Mouse (Mus musculus) testis, adult 2 months (tissue): Measurements from ENCODE around the gene H3f3b.

Source experiments
- CTCF ChIP-seq: fragments of 200-500 bp; IDR thresholded peaks from 2 replicates; pipeline ENCODE4 v1.5.1; 2012; ENCODE audit warnings: low read depth, mild to moderate bottlenecking, inconsistent platforms, low read length, moderate library complexity; ENCODE audit not compliant: control insufficient read depth, insufficient read depth, insufficient replicate concordance
- POLR2A ChIP-seq: fragments of 200-500 bp; IDR thresholded peaks from 2 replicates; pipeline ENCODE4 v1.6.1; 2012; ENCODE audit warnings: low read depth, mild to moderate bottlenecking, inconsistent platforms, low read length, moderate library complexity; ENCODE audit not compliant: control insufficient read depth

DNA sequence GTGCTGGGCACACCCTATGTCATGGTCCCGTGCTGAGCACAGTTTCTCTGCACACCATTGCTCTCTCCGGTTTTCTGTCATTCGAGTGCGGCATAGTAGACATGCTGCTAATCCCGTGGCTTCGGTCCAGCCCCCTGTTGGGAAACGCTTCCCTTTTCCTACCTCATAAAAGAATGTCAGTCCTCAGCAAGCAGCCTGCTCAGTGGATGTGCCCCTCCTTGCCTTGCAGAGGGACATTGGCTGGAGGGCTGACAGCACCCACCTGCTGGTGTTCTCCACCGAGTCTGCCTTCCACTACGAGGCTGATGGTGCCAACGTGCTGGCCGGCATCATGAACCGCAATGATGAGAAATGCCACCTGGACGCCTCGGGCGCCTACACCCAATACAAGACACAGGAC, 45.3 kb downstream of the H3f3b start:
- TF ChIP-seq POLR2A, result no peak
- no peak for TF ChIP-seq CTCF
